Mouse (Mus musculus): Measurements from ENCODE around the gene Lrriq4. TPM values are rescaled to one million over a fixed set of nuclear protein-coding genes. Genes with fewer than 3 reads are reported as not detected.

Gene Lrriq4
- polyA plus RNA-seq, 1 experiment from 2014 or later, result not detected

Other genes with a start within 250 kb of the Lrriq4 start
- gene Mecom, start 96.5 kb upstream of the Lrriq4 start, polyA plus RNA-seq (2015; fragmentation: Nextera tagmentation; extraction: Ambion mirVana), result 10.3 and 15.5 TPM in 2 replicates
- 0.10 TPM in 1 of 2 replicates, not detected in the other for gene Actrt3, start 44.6 kb upstream of the Lrriq4 start, polyA plus RNA-seq (2015; fragmentation: Nextera tagmentation; extraction: Ambion mirVana)
- gene Mynn, start 42.4 kb upstream of the Lrriq4 start, polyA plus RNA-seq (2015; fragmentation: Nextera tagmentation; extraction: Ambion mirVana), result 33.2 and 35.6 TPM in 2 replicates
- gene Lrrc34, start 3.4 kb downstream of the Lrriq4 start, polyA plus RNA-seq (2015; fragmentation: Nextera tagmentation; extraction: Ambion mirVana), result 1.3 and 1.4 TPM in 2 replicates
- not detected in 2 replicates for gene Lrrc31, start 55.3 kb downstream of the Lrriq4 start, polyA plus RNA-seq (2015; fragmentation: Nextera tagmentation; extraction: Ambion mirVana)
- gene Samd7, start 101.8 kb downstream of the Lrriq4 start, polyA plus RNA-seq (2015; fragmentation: Nextera tagmentation; extraction: Ambion mirVana), result not detected in 2 replicates
- 91.9 and 95.2 TPM in 2 replicates for gene Sec62, start 148.4 kb downstream of the Lrriq4 start, polyA plus RNA-seq (2015; fragmentation: Nextera tagmentation; extraction: Ambion mirVana)
- gene Gpr160, start 211.4 kb downstream of the Lrriq4 start, polyA plus RNA-seq (2015; fragmentation: Nextera tagmentation; extraction: Ambion mirVana), result 3.1 and 3.9 TPM in 2 replicates